Mouse (Mus musculus) liver, embryonic 14.5 days (tissue): ENCODE measurements around the gene Pdgfa.

Experiments
- CTCF ChIP-seq: IDR thresholded peaks from 2 replicates; pipeline ENCODE4 v1.5.1; 2016; ENCODE audit warnings: antibody characterized with exemption, low read depth, control low read depth
- EP300 ChIP-seq: IDR thresholded peaks from 2 replicates; pipeline ENCODE4 v1.6.1; 2016; ENCODE audit warnings: antibody characterized with exemption, low read depth

- TF ChIP-seq CTCF (no peak), EP300 (no peak)
These were observed 49.7 kb downstream of the Pdgfa start for GRCm38 (mm10) chr5:138947487-138947886.
